Mouse (Mus musculus): ENCODE data around the gene Pnkd. TPM values are rescaled to one million over a fixed set of nuclear protein-coding genes. Genes with fewer than 3 reads are reported as not detected.

The Pnkd gene
- total RNA-seq (2021): 100 to 1,000 TPM; 116 to 139 TPM
- long read RNA-seq, experiment 1, transcript Pnkd-202 (9 exons, 2,859 nt): minor isoform, 5 of 168 reads
- long read RNA-seq, experiment 1, transcript Pnkd-204 (3 exons, 740 nt): major isoform, 133 of 168 reads
- long read RNA-seq, experiment 1, partial matches to known transcripts: 2 of 168 reads
- long read RNA-seq, experiment 1, other reads (novel, unspliced or antisense): 24 of 168 reads
- long read RNA-seq, experiment 2, transcript Pnkd-202 (9 exons, 2,859 nt): minor isoform, 38 of 165 reads
- long read RNA-seq, experiment 2, transcript Pnkd-204 (3 exons, 740 nt): major isoform, 108 of 165 reads
- long read RNA-seq, experiment 2, partial matches to known transcripts: 8 of 165 reads
- long read RNA-seq, experiment 2, other reads (novel, unspliced or antisense): 8 of 165 reads

DNA sequence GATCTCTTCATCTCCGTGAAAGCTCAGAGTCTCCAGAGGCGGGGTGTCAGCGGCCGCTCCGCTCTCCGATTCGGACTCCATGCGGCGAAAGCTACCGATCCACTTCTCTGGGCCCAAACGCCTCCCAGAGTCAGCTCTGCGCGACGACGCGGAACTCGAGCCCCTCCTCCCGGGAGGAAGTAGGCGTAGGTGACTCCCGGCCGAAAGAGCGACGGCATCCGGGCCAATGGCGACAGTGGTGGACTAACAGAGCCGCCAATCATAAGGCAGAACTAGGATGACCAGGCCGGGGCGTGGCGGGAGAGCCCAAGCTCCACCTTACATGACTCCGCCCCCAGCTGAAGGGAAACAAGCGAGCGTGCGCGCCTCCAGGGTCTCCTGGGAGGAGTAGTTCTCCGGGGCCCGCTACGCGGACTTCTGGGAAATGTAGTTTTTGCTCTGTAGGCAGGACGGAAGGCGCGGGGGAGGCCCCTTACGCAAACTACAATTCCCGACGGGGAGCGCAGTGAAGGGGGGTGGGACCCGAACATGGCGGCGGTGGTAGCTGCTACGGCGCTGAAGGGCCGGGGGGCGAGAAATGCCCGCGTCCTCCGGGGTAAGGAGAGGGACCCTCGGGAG is at the start of gene Pnkd, which contains the start of gene Aamp:
Gene Pnkd (plus strand): TSS at position 388 of the 618 bp plus-strand sequence.
Gene Aamp (minus strand): TSS at position 196 of the 618 bp plus-strand sequence.
- DNase-seq: peak; percentile 99

DNA sequence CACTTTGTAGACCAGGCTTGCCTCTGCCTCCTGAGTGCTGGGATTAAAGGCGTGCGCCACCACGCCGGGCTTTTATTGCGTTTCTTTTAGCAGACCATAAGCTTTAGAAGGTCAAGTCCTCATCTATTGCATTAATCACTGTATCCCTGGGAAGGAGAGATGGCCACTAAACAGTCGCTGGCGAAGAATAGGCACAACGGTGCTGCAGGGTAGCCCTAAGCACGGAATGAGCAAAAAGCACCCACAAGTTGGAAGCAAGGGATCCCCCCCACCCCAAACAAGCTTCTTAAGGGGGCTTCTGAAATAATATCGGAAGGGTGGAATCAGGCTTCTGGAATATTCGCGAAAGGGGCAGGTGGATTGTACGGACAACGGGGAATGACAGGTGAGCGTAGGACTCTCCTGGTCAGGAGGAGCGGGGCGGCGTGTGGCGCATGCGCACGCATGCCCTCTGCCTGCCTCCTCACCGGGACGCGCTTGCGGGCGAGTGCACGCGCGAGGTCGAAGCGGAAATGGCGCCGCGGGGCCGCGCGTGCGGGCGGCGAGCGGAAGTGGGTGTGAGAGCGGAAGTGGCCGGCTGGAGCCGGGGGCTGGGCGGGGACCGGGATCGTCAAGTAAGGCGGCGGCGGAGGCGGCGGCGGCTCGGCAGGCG is 48.7 kb upstream of the Pnkd start, which contains the start of gene Arpc2:
Gene Arpc2 (plus strand): TSS at position 147 of the 652 bp plus-strand sequence.
- DNase-seq: peak; percentile 98

DNA sequence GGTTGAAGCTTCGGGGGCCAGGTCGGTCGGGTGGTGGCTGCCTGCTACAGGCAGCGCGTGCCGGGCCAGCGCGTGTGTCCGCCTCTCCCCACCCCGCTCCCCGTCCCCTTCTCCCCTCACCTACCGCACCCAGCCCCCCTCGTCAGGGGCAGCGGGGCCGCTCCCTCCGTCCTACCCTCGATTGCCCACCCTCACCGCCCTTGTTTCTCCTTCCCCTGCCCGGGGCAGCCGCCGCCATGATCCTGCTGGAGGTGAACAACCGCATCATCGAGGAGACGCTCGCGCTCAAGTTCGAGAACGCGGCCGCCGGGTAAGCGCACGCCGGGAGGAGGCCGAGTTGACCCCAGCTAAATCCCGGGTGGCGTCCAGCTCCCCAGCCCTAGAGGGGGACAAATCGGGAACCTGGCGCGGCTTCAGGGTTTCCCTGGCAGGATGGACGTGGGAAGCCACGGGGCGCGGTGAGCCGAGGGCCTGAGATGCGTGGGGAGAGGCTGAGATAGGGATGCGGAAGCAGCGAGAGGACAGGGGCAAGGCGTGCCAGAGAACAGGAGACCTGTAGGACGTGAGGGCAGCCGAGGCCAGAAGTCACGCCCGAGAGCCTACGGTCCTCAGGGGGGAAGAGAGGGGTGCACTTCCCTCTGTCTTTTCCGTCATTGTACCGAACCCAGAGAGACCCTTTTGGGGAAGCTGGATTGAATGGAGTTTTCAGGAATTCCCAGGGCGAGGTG is 48.0 kb upstream of the Pnkd start:
- no peak for DNase-seq

DNA sequence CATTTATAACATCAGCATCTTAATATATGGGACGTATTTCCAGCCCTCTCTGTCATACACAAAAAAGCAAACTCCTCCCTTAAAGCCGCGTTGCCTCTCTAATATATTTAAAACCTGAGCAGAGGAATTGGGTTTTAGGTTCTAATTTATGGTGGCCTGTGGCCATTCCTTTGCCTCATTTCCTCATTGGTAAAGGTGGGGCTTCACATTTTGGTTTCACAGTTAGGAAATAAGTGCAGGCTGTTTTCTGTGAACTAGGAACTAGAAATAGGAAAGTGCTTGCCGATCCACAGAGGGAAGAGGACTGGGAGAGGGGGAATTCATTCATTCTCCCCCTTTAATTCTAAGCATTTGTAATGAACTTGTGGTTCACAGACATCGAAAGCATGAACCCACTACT is 47.1 kb upstream of the Pnkd start:
- DNase-seq: no peak

DNA sequence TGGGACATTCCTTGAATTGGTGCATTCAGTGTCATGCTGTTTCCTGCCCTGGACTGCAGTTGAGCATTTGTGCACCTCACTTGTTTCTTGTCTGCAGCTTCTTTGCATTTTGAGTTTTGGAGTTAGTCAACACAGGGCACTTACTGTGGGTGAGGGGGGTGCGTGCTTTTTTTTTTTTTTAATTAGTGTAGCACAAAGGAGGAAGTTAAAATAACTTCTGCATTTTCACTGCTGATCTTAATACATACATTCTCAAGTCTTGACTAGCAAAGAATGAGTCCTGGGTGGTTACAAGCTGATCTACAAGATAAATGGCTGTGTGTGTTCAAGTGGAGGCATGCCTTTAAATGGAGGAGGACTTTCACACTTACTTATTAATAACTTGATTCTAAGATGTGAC is 46.6 kb upstream of the Pnkd start:
- DNase-seq: no peak

DNA sequence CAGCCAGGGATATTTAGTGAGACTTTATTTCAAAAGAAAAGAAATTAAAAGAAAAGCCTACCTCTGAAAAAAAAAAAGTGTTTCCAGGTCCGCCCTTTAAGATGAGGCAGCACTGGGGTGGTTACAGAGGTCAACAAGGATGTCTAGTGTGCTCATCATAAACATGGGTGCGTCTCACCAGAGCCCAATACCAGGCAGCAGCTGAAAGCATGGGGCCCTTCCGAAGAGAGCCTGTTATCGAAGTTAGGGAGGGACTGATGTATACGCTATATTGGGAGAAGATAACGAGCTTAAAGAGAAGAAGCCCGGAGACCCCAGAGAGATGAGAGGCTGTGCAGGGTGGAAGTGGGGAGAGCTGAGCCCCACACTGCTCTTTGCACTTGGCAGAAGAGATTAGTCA is 45.6 kb upstream of the Pnkd start:
- DNase-seq: no peak

DNA sequence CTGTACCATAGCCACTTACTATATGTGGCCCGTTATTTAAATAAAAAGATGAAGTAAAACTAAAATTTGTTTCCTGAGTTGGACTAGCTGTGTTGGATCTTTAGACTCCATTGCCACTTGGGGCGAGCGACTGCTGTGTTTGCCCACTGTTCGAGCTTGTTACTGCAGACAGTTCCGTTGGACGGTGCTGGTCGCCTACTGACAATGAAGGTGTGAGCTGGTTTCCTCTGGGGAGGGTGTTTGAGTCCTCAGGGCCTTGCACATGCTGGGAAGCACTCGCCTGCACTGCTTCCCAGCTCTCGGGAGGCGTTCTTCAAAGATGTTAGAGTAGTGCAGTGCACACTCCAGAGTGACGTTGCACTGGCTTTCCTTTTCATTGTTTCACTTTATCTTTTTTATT is 45.1 kb upstream of the Pnkd start:
- DNase-seq: peak; percentile 12

DNA sequence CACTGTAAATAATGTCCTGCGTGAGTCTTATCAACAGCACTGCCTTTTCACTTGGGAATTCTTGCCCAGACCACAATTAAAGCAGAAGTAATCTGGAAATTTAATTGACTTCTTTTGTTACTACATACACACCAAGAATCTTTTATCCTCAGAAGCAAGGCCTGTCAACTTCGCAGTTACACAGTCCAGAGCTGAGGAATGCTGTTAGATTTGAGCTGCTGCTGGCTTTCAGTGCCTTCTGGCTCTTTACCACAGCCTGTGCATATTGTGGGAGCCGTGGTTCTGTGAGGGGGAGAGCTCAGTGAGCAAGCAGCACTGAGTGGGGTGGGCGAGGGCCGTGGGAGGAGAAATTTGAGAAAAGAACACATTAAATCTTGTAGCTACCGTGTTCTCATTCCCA is 44.4 kb upstream of the Pnkd start:
- DNase-seq: no peak

DNA sequence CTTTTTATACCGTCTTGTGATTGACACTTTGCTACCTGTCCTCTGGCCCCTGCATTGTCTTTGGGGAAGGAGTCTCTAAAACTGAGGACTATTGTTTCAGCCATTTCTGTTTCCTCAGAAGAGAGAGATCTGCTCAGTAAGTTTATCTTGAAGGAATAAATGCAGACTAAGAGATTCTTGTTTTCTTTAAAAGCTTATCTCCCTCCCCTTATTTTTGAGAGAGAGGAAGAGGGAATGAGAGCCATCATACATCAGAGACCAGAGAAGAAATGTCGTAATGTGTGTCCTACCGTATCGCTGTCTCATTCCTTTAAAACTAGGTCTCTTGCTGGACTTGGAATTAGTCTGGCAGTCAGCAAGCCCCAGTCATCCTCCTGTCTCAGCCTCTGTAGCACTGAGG is 43.9 kb upstream of the Pnkd start:
- DNase-seq: no peak

DNA sequence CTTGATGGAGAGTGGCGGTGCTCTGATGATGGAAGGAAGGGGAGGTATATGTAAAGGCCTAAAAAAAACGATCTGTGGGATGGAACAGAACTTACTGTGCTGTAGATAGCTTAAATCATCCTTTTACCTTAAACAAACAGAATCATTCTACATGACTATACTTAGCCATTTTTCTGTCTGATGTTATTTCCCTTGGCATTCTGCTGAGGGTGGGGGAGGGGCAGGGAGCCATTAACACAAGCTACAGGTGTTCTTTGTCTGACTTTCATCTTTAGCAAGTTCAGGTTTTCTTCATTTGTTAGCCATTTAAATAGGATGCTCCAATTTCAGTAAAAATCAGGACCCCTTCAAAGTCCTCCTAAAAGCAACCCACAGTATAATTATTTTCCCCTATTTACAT is 39.2 kb upstream of the Pnkd start:
- no peak for DNase-seq

DNA sequence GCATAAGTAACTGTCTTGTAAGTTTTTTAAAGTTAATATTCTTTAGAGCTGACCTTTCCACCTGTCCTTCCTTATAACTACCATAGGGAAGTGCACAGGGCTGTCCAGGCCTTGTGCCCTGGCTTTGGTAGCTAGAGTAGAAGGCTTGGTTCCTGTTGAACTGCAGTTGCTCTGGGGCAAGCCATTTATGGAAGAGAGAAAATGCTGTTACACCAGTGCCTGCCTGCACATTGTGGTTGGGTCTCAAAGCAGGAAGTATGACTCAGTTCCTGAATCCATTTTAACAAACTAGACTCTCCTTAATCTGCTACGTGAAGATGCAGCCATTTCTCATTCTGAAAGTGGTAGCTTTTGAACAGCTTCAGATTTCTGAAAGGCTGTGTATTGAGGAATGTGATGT is 35.9 kb upstream of the Pnkd start:
- DNase-seq: peak; percentile 21

DNA sequence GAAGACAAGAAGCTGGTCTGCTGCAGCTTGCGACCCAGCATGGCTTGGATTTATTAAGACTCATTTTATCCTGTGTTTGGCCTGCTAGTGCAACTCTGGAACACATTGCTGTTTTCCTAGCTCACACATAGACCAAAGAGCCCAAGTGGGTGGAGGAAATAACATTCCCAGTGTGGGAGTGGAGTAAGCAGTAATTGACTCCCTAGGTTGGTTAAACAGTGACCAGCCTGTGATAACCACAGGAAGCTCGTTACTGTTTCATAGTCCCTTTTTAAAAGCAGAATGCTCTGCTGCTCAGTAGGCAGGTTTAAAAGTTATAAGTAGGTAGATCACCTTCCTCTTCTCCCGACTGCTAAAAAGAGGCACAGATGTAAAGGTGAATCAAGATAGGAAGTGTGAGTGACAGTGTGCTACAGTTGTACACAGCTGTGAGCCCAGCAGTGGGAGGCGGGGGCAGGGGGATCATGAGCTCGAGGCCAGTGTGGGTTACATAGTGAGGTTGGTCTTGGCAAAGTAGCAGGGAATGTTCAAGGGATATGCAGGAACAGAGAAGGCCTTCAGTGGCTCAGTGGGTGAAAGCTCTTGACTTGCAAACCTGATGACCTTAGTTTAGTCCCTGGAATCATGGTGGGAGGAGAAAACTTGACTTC is 35.3 kb upstream of the Pnkd start:
- no peak for DNase-seq

DNA sequence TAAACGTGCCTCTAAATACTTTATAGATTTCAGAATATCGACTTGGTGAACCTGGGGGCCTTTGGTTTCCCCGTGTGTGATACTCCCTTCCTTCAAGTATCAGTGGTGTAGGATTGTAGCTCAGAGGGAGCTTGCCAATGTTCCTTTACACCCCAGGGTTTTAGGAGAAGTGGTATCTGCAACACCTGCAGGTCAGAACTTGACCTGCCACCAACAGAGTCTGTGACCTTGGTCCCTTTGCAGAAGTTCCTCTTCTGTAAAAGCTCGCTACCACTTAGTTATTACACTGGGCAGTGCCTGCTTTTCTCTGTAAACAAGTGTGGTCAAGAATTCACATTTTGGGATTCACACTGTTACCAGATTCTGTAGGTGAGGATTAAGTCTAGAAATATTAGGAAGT is 34.6 kb upstream of the Pnkd start:
- no peak for DNase-seq

DNA sequence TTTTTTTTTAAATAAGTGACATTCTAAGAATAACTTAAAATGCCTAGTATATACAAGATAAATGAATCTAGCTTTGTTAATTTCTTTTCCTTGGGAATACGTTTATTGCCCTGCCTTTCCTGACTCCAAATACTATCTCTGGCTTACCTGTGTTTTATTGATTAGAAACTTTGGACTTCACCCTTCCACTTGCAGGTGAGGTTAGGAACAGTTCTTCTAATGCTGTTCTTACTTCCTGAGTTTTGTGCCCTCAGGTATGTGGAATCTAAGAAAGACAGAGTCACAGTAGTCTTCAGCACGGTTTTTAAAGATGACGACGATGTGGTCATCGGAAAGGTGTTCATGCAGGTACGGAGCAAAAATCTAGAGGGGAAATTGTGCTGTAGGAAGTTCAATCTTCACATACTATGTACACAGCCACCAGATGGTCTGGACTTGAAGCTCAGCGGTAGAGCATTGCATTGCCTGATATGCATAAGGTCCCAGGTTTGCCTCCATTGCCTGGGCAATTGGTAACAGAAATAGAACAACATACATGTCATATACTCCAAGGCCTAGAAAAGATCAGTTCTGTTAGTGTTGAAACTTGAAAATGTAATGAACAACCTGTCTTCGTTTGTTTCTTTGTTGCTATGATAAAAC is 28.9 kb upstream of the Pnkd start:
- DNase-seq: no peak

DNA sequence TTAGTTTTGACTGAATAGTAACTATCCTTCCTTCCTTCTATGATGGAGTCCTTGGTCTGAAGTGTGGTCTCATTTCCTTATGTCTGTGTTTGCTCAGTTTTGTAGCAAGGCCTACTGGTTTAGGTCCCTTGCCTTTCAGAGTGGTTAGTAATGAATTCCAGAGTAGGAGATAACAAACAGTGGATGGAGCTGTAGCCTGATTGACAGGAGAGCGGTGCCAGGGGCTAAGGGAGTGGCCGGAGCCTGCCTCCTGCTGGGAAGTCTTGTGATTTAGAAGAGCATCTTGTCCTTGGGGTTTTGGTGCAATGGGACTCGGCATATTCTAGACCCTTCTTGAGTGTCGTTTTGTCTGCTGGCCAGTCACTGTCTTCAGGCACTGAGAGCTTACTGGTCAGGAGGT is 27.9 kb upstream of the Pnkd start:
- no peak for DNase-seq

DNA sequence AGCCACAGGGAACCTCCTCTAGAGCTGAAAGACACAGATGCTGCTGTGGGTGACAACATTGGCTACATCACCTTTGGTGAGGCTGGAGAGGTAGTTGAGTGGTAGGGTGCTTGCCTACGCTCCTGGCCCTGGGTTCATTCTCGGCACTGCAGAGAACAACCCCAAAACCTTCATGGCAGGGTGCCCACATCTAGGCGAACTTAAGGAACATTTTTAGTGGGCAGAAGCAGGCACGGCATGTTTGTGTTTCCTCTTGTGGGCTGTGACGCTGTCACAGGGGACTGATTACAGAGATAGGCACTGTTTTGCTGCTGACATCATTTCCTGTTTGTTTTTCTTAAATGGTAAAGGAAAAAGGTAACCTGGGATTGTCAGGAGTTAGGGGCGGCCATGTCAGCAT is 22.2 kb upstream of the Pnkd start:
- DNase-seq: no peak

DNA sequence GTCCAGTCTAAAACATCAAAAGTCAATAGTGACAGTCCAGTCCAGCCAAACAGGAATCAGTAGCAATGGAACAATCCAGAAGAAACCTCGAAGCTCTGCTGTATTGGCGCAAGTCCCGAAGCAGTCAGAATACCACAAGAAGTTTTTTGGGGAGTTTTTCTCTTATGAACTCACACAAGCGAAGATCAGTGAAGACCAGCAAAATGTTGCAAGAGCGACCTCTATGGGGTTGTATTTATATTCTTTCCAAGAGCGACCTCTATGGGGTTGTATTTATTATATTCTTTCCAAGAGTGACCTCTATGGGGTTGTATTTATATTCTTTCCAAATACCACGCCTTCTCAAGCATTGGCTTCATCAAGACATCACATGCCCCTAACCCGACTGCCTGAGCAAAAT is 16.0 kb upstream of the Pnkd start:
- DNase-seq: no peak

DNA sequence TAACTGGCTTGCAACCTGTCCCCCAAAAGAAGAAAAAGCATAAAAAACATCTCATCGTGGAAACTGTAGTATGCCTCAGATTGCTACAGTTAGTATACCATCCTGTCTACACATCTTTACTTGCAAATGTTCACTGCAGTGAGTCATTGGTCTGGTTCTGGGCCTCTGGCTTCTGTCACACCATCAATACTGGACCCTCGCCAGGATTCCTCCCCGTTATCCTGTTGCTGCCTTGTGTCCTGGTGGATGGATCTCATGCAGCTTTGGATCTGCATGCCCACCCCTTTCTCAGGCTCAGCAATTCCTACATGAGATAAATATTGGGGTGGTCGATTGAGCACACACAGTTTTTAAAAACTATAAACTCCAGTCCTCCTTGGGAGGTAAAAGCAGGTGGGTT is 13.1 kb upstream of the Pnkd start:
- peak; percentile 51 for DNase-seq

DNA sequence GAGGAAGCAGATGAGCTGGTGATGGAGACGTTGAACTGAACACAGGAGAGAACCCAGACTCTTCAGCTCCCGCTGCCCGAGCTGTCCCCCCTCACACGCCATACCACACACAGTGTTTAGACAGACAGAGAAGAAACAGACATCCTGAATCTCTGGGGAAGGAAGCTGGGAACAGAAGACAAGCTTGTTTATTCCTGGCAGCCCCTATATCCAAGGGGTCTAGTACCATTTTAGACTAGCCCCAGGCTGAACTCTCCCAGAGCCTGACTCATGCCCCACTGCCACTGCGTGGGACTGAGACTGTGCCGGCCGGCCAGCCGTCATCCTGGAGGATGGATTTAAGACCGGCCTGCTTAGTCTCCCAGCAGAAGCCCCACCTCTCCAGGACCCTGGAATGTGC is 9.7 kb upstream of the Pnkd start:
- DNase-seq: no peak

DNA sequence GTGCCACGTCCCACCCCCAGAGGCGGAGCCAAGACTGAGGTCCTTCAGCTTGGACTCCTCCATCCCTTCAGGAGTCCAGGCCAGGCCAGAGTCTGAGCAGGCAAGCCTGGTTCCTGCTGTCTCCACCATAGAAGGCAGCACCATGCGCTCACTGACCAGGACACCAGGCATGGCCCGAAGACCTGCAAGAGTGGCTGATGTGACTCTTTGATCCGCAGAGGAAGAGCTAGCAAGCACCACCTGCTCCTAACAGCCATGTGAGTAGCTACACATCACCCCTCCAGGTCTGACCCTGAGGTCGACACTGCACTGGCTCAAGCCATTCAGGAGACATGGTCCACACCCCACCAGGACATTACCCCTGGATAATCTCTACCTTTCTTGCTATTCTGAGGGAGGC is 7.7 kb upstream of the Pnkd start:
- no peak for DNase-seq

DNA sequence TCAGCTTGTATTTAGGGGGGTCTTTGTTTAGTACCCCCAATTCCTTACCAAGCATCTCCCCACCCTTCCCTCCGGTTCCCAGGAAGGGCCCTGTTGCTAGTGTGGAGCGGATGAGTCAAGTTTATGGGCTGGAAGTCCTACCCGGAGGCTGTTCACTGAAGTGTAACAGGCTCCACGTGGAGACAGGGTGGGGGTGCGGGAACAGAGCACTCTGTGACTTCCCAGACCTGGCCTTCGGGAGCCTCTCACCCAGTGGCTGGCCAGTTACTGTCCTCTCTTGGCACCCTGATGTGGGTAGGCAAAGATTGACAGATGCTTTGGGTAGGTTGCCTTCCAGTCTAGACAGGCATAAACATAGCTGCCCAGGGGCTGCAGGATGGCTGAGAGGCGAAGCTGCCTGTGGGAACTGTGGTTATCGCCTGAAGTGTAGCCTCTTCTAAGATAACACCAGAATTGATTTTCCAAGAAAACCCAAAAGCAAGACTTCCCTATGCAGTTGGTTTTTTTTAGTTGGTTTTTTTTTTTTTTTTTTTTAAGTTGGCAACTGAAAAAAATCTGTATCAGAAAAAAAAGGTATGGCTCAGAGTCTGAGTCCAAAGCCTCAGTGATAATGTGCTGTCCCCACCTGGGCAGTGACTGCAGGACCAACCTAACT is 6.7 kb upstream of the Pnkd start:
- no peak for DNase-seq

Measured in adrenal gland, postnatal 10 days (tissue).